Mouse (Mus musculus) right cerebral cortex, postnatal 36 days (tissue): Measurements from ENCODE around the gene Peli3.

ENCODE experiments used
- DNase-seq, 2 experiments: peaks; one replicate each; pipeline ENCODE4 v3.0.0; 2022; ENCODE audit warnings: low spot score in 2 of 2, mixed read lengths in 1 of 2

Peli3 gene

DNA sequence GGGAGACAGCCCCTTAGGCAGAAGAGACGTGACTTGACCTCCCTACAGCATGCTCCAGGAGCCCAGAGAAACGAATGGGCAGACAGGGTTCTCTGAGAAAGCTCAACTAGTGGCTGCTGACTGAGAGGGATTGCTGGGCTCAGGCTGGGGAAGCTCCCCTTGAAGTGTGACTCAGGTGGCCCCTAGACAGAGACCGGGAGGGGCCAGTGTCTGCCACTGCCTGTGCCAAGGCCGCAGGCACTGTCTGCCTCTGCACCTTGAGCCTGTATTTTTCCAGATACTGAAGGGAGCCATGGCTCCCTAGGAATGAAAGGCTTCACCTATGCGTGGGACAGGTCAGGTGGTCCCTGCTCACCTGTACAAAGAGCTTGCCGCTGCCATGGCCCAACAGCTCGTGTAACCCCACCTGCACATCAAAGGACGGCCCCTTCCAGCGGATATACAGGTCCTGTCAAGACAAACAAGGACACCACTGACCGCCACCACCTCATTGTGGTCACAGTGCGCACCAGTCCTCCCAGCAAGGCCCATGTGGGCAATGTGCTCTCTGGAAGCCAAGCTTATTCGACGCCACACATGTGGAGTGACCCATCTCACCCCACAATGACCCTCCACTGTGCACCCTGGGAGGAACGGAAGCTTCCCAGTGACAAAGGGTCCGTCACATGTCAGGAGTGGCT is 26.9 kb downstream of the Peli3 start:
- no peak for DNase-seq

DNA sequence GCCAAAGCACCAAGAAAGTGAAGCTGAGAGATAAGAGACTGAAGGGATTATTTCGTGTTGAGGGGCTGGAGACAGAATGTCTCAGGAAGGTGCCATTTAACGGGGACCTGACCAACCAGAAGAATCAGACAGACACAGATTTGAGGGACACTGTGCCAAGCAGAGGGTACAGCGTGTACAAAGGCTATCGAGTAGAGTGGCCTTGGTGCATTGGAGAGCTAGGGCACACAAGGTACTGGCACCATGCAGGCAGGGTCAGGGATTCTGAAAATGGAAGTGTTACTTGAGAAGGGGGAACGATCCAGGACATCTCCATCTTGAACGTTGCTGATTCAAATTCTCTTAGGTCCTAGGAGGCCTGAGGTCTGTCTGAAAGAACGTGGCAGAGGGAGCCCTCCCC is 33.6 kb downstream of the Peli3 start:
- DNase-seq: no peak

DNA sequence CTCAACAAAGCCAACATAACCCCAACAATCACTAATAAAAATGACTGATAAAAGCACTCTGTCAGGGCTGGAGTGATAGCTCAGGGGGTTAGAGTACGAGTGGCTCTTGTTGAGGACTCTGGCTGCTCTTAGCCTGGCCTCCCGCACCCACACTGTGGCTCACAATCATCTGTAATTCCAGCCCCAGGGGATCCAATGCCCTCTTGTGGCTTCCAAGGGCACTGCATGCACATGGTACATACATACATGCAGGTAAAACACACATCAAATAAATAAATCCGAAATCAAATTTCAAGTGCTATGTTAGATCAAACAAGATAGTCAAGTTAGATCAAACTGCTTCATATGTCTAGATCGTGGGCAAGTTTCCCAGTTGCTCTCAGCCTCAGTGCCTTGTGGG is 34.8 kb downstream of the Peli3 start:
- no peak for DNase-seq

DNA sequence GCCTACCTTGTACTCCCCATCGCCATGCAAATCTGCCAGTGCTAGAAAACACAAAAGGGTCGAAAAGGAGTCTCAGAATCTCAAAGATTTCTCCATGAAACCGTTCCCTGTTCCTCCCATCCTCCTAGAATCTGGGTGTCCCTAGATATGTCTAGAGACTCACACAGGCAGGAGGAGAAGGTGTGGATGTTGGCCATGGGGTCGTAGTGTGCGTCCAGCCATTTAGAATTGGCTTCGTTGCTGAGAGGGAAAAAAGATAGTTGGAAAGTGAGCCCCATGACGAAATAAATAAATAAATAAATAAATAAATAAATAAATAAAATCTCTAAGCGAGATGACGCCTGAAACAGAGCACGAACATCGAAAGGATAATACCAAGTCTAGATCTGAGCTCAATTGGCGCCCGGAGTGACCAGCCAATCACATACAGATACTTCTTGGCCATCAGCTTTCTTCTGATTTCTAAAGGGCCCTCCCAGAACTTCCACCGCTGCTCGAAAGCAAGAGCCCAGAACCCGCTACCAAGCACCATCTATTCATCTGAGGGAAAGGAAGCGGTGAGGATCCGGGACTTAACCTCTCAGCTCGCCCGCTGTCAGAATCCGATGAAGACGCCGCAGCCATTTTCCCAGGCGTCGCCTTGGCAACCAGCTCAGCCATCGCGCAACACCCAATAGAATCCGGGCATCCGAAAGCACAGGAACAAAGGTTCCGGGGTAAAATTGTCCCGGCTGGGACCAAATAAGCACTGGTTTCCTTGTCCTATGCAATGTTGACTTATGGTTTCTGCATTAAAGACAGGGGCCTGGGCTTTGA is 36.7 kb downstream of the Peli3 start, which contains the start of gene Bbs1:
Gene Bbs1 (minus strand): TSS at position 650 of the 816 bp plus-strand sequence.
- DNase-seq: peak; percentile 59 to 63

DNA sequence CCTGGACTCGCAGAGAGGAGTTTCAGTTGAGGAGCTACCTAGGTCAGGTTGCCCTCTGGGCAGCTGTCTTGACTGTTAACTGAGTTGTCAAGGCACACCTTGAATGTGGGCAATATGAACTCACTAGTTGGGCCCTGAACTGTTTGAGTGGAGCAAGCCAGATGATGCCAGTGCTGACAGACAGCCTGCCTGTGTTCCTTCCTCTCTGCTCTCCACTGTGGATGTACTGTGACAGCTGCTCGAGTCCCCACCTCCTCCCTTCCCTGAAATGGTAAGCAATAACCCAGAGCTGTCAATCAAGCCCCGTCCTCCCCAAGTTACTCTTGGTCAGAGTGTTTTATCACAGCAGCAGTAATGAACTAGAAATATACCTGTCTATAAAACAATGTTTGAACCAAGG is 43.0 kb downstream of the Peli3 start:
- no peak for DNase-seq

DNA sequence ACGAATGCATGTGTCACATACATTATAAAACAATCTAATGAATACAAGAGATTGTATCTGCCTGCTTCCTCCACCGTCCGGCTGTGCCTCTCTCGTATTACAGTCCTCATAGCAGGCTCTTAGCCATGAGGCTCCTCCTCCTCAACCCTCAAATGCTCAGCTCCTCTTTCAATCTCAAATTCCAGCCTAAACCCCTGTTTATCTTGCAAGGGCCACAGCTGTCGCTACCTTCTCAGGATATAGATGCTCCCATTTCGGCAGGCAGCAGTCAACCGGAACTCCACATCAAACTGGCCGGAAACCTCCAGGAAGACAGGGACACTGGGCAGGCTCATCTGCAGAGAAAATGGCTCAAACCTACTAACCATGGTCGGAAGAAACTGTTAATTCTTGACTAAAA is 44.0 kb downstream of the Peli3 start:
- DNase-seq: no peak

DNA sequence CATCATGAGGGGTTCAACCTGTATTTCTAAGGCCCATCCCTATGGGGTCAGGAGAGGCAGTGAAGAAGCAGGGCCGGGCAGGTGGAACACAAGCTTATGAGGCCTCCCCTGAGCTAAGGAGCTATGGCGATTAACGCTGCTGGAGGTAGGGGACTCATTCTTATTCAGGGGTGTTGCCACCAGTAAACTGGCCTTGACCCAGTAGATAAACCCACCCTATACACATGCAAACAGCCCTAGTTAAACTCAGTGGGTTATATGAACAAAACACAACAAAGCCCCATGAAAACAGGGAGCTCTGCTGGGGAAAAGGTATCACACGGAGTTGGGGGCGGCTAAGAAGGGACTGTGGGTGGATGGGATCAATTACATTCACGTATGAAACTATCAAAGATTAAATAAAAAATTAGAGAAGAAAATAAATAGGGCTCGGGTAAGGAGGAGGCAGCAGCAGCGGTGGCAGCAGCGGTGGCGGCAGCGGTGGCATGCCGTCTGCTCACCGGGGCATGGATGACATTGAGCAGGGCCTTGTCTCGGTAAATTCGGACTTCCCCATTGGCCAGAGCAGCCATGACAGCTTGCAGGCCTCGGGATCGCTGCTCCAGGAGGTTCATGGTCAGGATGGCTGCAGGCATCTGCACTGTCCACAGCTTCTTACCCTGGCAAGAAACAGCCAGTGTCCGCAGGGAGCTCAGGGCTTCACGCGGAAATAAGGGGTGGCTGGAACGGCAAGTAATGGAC is 46.0 kb downstream of the Peli3 start:
- no peak for DNase-seq

DNA sequence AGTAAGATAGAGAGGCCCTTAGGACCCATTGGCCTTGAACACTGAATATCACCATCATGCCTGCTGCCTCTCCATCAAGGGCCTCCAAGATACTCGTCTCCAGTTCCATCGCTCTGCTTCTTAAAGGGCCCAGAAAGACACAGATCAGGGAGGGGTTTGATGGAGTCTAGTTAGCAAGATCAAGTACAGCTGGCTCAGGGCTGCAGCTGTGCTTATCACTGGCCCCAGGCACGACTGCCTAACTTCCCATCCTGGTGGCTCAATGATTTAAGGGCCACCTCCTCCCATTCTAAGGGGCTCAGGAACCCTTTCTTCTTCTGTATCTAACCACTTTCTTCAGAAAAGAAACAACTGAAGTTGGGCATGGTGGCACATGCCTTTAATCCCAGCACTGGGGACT is 51.1 kb downstream of the Peli3 start:
- no peak for DNase-seq

DNA sequence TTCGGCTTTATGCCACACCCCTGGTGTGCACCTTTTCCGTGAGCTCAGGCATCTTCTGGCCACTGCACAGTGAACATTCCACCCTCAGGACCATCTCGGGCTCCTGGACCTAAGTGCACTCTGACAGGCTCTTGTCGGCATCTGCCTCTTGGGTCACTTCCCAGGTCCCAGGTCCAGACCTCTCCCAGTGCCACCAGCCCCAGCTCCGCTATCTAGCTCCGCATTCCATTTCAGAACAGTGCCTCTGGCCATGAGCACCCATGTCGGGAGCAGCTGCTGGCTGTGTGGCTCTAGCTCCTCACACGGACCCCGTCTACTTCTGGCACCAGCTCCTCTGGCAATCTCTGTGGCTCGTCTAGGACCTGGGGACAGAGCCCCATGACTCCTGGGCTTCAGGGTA is 53.1 kb downstream of the Peli3 start:
- DNase-seq: no peak

DNA sequence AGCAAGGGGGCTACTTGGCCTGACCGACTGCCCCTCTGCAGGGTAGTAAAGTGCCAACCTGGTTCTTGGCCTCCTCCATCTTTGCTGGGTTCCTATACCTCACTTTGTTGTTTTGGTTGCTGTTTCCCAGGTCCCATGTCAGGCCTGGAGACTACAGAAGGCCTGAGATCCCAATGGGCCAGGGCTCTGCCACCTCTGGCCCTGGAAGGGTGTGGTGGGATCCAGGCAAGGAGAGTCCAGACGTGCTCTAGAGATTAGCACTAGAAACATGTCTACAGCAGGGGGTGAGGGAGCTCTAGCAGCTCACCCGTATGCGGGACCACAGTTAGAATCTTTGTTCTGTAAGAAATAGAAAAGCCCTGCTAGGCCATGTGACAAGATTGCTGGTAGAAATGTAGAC is 59.0 kb downstream of the Peli3 start:
- no peak for DNase-seq
